Mouse (Mus musculus): ENCODE measurements around the gene Cpm. TPM values are rescaled to one million over a fixed set of nuclear protein-coding genes. Genes with fewer than 3 reads are reported as not detected.

Gene Cpm
- total RNA-seq, 1 experiment from 2014 or later, result 4.2 TPM

DNA sequence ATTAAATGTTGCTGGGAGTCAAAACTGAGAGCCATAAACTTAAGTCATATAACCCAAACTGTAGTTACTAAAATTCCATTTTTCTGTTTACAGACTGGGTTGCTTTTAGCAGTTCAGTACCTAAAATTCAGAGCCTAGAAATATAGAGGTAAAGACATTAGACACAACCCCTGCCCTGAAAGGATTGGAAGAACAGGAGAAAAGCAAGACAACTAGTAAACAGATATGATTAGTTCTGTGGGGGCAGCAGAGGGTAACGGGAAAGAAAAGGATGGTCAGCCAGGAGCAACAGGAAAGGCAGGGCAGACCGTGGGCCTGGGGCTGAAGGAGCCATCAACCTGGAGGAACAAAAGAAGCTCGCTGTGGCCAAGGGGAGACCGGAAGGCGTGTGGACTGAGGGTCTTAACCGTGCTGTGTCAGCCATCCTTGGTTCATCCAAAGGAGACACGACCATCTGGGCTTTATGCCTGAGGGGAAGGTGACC, 11.3 kb downstream of the Cpm start:
- no peak for ATAC-seq (replicated peaks; ENCODE audit: insufficient number of reproducible peaks, low FRiP score, low TSS enrichment, poor library complexity, severe bottlenecking)

- no peak for ATAC-seq (replicated peaks; ENCODE audit: insufficient number of reproducible peaks, low FRiP score, low TSS enrichment, poor library complexity, severe bottlenecking)
These were observed 12.3 kb downstream of the Cpm start for GRCm38 (mm10) chr10:117641400-117642200.

DNA sequence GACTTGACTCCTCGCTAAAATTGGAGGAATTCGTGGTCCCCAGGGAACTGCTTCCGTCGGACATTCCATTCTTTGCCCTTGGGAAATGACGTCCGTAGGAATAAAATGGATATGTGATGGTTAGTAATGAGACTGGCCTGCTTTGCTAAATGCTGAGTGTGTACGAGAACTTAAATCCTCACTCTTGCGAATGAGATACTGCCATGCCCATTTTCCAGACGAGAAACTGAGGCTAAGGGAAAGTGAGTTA, 12.8 kb downstream of the Cpm start:
- ATAC-seq (replicated peaks; ENCODE audit: insufficient number of reproducible peaks, low FRiP score, low TSS enrichment, poor library complexity, severe bottlenecking), result no peak

- ATAC-seq (replicated peaks; ENCODE audit: insufficient number of reproducible peaks, low FRiP score, low TSS enrichment, poor library complexity, severe bottlenecking), result no peak
These were observed 13.4 kb downstream of the Cpm start for GRCm38 (mm10) chr10:117642491-117643262.

GRCm38 (mm10) chr10:117643302-117643701, 14.0 kb downstream of the Cpm start:
- no peak for ATAC-seq (replicated peaks; ENCODE audit: insufficient number of reproducible peaks, low FRiP score, low TSS enrichment, poor library complexity, severe bottlenecking)

DNA sequence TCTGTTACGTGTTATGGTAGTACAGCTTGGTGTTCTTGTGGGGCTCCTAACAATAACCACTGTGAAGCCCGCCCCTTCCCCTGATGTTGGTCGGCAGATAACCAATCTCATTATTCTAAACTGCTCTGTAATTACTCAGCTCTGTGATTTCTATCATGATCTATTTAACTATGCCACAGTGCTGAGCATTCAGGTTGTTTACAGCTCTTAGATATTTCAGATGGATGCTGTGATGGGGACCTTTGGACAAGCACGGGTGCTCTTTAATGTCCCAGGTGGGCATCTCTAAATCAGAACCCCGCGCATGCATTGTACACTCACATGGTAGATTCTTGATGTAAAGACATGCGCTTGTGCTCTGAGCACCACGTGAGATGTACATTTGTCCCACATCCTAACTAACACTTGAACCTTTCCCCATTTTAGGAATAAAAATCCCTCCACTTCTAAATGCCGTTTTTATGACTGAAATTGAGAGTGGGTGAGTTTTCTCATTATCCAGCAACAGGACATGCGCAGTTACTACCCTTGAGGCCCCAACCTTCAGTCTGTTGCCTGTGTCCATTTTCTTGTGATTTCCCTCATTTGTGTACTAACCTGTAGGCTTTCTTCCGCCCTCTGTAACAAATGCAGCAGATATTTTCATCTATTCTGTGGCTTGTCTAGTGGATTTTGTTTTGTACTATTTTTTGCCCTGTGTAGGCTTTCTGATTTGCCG, 14.6 kb downstream of the Cpm start:
- ATAC-seq (replicated peaks; ENCODE audit: insufficient number of reproducible peaks, low FRiP score, low TSS enrichment, poor library complexity, severe bottlenecking), result no peak

DNA sequence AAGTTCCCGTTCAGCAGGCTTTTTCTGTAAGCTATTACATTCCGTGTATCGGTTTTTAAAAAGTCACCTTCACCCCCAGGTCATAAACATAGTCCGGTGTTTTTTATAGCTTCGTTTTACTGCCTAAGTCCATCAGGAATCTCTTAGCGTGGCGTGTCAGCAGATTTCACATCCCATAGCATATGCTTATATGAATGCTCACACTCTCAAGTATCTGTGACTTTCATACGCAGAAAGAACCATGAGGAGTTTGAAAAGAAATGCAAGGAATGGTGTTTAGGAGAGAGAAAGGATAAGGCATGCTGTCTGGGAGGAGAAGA, 15.1 kb downstream of the Cpm start:
- no peak for ATAC-seq (replicated peaks; ENCODE audit: insufficient number of reproducible peaks, low FRiP score, low TSS enrichment, poor library complexity, severe bottlenecking)

DNA sequence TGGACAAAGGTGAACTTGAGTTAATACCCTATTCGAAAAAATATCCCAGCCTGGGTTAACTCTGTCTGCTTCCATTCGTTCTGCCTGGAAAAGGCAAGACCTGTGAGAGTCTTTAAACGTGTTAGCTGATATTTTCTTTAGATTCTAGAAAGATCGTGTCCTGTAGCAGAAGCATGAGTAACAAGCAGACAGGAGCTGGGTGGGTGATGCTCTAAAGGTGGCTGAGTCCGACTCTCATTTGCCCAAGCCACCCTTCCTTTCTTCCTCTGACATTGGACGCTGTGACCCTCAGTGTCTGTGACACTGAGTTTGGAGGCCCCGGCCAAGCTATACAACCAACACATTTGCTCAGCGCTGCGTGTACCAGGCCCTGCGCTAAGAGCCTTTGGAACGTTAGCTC, 15.5 kb downstream of the Cpm start:
- ATAC-seq (replicated peaks; ENCODE audit: insufficient number of reproducible peaks, low FRiP score, low TSS enrichment, poor library complexity, severe bottlenecking), result no peak

DNA sequence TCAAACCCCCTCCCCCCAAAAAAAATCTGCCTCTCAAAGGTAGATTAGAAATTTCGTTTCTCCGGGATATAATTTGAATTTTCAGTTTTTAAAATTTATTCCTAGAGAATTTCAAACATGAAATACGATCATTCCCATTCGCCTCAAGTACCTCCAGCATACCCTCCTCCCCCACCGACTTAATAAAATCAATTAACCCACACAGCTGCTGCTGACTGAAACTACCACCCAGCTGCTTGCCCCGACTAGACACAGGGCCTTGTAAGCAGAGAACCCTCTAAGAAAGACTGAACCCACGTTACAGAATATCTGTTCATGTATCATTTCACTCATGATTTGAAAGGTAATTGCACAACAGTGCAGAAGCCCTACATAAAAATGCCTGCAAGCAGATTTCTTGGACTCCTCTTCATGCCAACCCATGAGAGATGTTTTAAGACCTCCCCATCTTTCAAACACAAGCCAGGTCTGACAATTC, 16.2 kb downstream of the Cpm start:
- ATAC-seq (replicated peaks; ENCODE audit: insufficient number of reproducible peaks, low FRiP score, low TSS enrichment, poor library complexity, severe bottlenecking), result no peak

- no peak for ATAC-seq (replicated peaks; ENCODE audit: insufficient number of reproducible peaks, low FRiP score, low TSS enrichment, poor library complexity, severe bottlenecking)
These were observed 17.3 kb downstream of the Cpm start for GRCm38 (mm10) chr10:117646482-117647157.

DNA sequence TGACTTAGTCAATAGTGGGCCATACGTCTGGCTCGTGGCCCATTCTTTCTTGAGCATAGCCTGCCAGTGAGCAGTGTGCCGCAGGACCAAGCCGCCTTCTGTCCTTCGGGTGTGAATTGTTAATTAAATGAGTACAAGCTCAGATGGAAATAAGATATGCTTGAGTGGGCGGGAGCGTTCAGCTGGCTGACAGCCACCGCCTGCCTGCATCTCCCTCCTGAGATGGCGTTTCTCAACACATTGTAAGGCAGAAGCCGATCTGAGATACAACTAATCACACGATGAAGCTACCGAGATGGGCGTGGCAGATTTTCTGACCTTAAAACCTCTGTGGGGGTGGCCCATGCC, 17.8 kb downstream of the Cpm start:
- ATAC-seq (replicated peaks; ENCODE audit: insufficient number of reproducible peaks, low FRiP score, low TSS enrichment, poor library complexity, severe bottlenecking), result no peak

GRCm38 (mm10) chr10:117647964-117648472, 18.7 kb downstream of the Cpm start:
- ATAC-seq (replicated peaks; ENCODE audit: insufficient number of reproducible peaks, low FRiP score, low TSS enrichment, poor library complexity, severe bottlenecking), result no peak

- no peak for ATAC-seq (replicated peaks; ENCODE audit: insufficient number of reproducible peaks, low FRiP score, low TSS enrichment, poor library complexity, severe bottlenecking)
These were observed 19.3 kb downstream of the Cpm start for GRCm38 (mm10) chr10:117648643-117649042.

DNA sequence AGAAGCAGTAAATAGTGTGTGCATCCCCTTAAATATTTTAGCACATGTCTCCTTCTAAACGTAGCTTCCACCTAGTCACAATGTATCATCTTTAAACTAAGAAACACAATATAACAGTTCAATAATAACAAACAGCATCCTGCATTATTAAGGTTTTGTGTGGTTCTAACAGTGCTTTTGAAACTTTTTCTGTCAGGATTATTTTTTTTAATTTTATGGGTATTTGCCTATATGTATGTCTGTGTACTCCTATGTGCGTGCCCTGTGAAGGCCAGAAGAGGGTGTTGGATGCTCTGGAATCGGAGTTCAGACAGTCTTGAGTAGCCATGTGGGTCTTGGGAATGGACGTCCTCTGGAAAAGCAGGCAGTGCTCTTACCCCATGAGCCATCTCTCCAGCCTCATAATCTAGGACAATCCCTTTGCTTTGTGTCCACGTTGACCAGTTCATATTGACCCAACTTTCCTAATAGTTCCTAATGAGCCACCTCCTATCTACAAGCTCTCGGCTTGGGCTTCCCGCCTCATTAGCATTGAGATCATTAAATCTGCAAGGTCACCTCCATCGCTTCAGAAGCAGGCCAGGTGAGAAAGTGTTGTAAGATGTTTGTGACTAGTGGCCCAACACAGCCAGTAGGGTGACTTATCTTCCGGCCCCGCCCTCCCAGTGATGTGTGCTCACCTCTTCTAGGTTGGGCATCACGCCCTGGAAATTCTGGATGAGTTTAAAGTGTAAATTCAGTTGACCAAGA, 20.2 kb downstream of the Cpm start:
- no peak for ATAC-seq (replicated peaks; ENCODE audit: insufficient number of reproducible peaks, low FRiP score, low TSS enrichment, poor library complexity, severe bottlenecking)

DNA sequence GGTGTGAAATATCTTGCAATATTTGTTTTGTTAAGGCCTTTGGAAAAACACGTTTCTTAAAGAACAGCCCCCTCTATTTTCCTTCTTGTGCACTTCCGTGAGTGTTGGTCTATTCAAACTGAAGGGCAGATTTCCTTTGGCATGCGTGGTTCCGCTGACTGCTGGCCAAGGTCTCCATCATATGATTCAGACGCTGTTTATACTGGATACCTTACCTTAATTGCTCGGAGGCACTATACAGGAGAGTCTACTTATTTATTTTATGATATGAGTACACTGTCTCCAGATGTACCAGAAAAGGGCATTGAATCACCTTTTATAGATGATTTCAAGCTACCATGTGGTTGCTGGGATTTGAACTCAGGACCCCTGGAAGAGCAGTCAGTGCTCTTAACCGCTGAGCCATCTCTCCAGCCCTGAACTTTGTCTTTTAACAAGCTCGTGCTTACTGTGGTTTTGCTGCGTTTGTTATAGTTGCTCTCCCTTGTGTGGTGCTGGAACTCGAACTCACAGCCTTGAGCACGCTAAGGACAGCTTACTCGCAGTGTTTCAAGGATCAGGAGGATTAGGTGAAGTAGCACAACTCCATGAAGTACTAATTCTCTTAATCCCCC, 20.8 kb downstream of the Cpm start:
- no peak for ATAC-seq (replicated peaks; ENCODE audit: insufficient number of reproducible peaks, low FRiP score, low TSS enrichment, poor library complexity, severe bottlenecking)

GRCm38 (mm10) chr10:117650725-117651124, 21.4 kb downstream of the Cpm start:
- ATAC-seq (replicated peaks; ENCODE audit: insufficient number of reproducible peaks, low FRiP score, low TSS enrichment, poor library complexity, severe bottlenecking), result no peak

DNA sequence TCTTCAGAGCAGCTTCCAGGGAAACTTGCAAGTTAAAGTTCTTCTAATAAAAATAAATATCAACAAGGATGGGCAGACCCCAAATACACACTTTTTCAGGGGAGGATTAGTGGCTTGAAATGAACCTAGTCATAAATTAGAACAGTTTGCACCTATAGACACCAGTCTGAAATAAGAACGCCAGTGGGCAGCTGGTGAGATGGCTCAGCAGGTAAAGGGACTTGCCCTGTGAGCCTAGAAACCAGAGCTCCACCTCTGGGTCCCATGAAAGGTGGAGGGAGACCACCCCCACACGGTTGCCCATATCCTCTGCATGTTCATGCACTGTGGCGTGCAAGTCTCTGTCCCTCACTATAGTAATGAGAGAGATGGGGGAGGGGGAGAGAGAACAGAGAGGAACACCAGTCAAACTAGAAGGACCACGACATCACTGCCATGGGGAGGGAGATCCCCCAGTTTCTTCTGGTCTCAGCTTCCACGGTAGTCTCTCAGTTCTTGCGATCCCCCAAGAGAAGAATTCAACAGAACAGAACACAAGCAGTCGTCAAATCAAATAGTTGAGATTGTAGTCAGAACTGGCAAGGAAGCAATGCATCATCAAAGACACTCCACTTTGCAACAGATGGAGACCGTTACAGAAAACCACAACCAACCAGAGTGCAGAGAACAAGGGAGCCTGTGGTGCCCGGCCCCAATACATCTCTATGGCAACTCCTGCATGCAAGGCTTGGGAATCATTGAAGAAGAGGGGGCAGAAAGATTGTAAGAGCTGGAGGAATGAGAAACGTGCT, 22.5 kb downstream of the Cpm start:
- ATAC-seq (replicated peaks; ENCODE audit: insufficient number of reproducible peaks, low FRiP score, low TSS enrichment, poor library complexity, severe bottlenecking), result no peak

Measured in monocyte, adult 5-6 weeks (primary cell).